Mouse (Mus musculus) heart, embryonic 16.5 days (tissue): ENCODE results near the gene Ltbp2. TPM values are rescaled to one million over a fixed set of nuclear protein-coding genes. Genes with fewer than 3 reads are reported as not detected.

Experiments
- polyA plus RNA-seq: library from polyadenylated mRNA; unstranded; fragments of >200 nt; fragmentation: Nextera tagmentation; extraction: Ambion mirVana; gene quantifications from 2 replicates; pipeline ENCODE4 v1.2.1, GENCODE M21; 2015

Gene Ltbp2
- polyA plus RNA-seq, 1 experiment from 2014 or later = 5.9 TPM

Other genes starting within 250 kb of the Ltbp2 start
- gene Vrtn, start 235.5 kb downstream of the Ltbp2 start, polyA plus RNA-seq = 0.12 TPM in 1 of 2 replicates, not detected in the other
- gene Syndig1l, start 177.7 kb downstream of the Ltbp2 start, polyA plus RNA-seq = 0.14 TPM in 1 of 2 replicates, not detected in the other
- gene Npc2, start 103.4 kb downstream of the Ltbp2 start, polyA plus RNA-seq = 52.8 and 59.4 TPM in 2 replicates
- 157 and 160 TPM in 2 replicates for gene Isca2, start 103.3 kb downstream of the Ltbp2 start, polyA plus RNA-seq
- gene Fcf1, start 94.4 kb upstream of the Ltbp2 start, polyA plus RNA-seq = 86.0 and 98.0 TPM in 2 replicates
- gene Arel1, start 94.4 kb upstream of the Ltbp2 start, polyA plus RNA-seq = 13.1 and 13.3 TPM in 2 replicates
- 16.3 and 17.7 TPM in 2 replicates for gene Ylpm1, start 119.8 kb upstream of the Ltbp2 start, polyA plus RNA-seq
- 1.8 and 2.4 TPM in 2 replicates for gene Prox2, start 234.2 kb upstream of the Ltbp2 start, polyA plus RNA-seq
- gene Dlst, start 234.3 kb upstream of the Ltbp2 start, polyA plus RNA-seq = 254 and 264 TPM in 2 replicates